Comparison of ENCODE assay signal across 16 mouse cellular contexts in genomic region chr14:121492328-121492727, GRCm38 (mm10). TPM values are rescaled to one million over a fixed set of nuclear protein-coding genes. Genes with fewer than 3 reads are reported as not detected.
A peak's percentile ranks its signal among the peaks of the same experiment; 100 is the strongest.
DNase-seq lines count a peak whose midpoint lies in the region; ATAC-seq and TF ChIP-seq lines count a peak whose summit lies in the region.
"Had no signal": no experiment of that assay in that cellular context is flagged by ENCODE, and none has a peak within 500 bp of the region (broad histone marks: within the 10 kb centered on the region; RNA-seq: fewer than 3 reads in every experiment).

No protein-coding gene starts in this region.

- no peaks in the 10 kb centered on the region for H3K27me3 ChIP-seq in heart, postnatal 0 days (ENCODE audit: control insufficient read depth, insufficient read depth, low read length)
- no peaks in the 10 kb centered on the region for H3K27me3 ChIP-seq in embryonic facial prominence, embryonic 12.5 days
- H3K27me3 ChIP-seq in kidney, adult 2 months (replicated peaks; ENCODE audit: control insufficient read depth, insufficient read depth, low read length), result no peaks in the 10 kb centered on the region
- H3K27me3 ChIP-seq in limb, embryonic 14.5 days (ENCODE audit: control insufficient read depth, insufficient read depth, low read length), result no peaks in the 10 kb centered on the region
- H3K27me3 ChIP-seq: forebrain, embryonic 13.5 days; neural tube, embryonic 12.5 days had no signal

- H3K27ac ChIP-seq in heart, postnatal 0 days (ENCODE audit: low read depth), result no peak overlapping the region
- H3K27ac ChIP-seq in embryonic facial prominence, embryonic 12.5 days, result no peak overlapping the region
- no peak overlapping the region for H3K27ac ChIP-seq in kidney, adult 2 months (ENCODE audit: insufficient read depth, low read depth, low read length)
- H3K27ac ChIP-seq in limb, embryonic 14.5 days (replicated peaks; ENCODE audit: low read depth, low read length), result no peak overlapping the region
- H3K27ac ChIP-seq: forebrain, embryonic 13.5 days; hindbrain, embryonic 14.5 days; neural tube, embryonic 12.5 days had no signal

- no peak for DNase-seq in heart, postnatal 0 days (ENCODE audit: low spot score)
- DNase-seq in heart, adult 18-20 months, result no peak
- peak; percentile 42 for DNase-seq in kidney, adult 2 months
- DNase-seq in limb, embryonic 14.5 days (ENCODE audit: low spot score), result no peak
- no peak for DNase-seq in embryo, embryonic 11 days
- no peak for DNase-seq in thymus, postnatal 36 days
- DNase-seq: adrenal gland, postnatal 36 days; cerebellum, adult 11 months; left cerebral cortex, postnatal 4 days; lung, adult 2 months had no signal

- peak; percentile 58; the same call in 1 of the 2 replicates for ATAC-seq in heart, postnatal 0 days (ENCODE audit: insufficient read depth, low read depth)
- ATAC-seq in embryonic facial prominence, embryonic 12.5 days (ENCODE audit: insufficient number of reproducible peaks, insufficient read depth, low FRiP score, low TSS enrichment), result no peak
- peak; percentile 50 for ATAC-seq in limb, embryonic 14.5 days (ENCODE audit: low FRiP score, low read depth)
- ATAC-seq: forebrain, embryonic 13.5 days had no signal

- H3K4me2 ChIP-seq in heart, postnatal 0 days (ENCODE audit: low read depth, low read length), result peak overlapping the region; percentile 17
- H3K4me2 ChIP-seq in embryonic facial prominence, embryonic 12.5 days (replicated peaks), result 0 out of 2 replicates have a peak overlapping the region, but pooled peaks have one; percentile 1
- no peak overlapping the region for H3K4me2 ChIP-seq in limb, embryonic 14.5 days (replicated peaks; ENCODE audit: low read depth, low read length, severe bottlenecking)
- H3K4me2 ChIP-seq: forebrain, embryonic 13.5 days; hindbrain, embryonic 14.5 days; neural tube, embryonic 12.5 days had no signal

- H3K9ac ChIP-seq in heart, postnatal 0 days (replicated peaks; ENCODE audit: low read depth, low read length), result no peak overlapping the region
- no peak overlapping the region for H3K9ac ChIP-seq in embryonic facial prominence, embryonic 12.5 days
- H3K9ac ChIP-seq in limb, embryonic 14.5 days (ENCODE audit: low read depth, low read length, severe bottlenecking), result no peak overlapping the region
- H3K9ac ChIP-seq: forebrain, embryonic 13.5 days; hindbrain, embryonic 14.5 days; neural tube, embryonic 12.5 days had no signal

- H3K4me3 ChIP-seq in heart, postnatal 0 days (ENCODE audit: low read depth, low read length), result no peak overlapping the region
- H3K4me3 ChIP-seq in embryonic facial prominence, embryonic 12.5 days, result no peak overlapping the region
- no peak overlapping the region for H3K4me3 ChIP-seq in kidney, adult 2 months (ENCODE audit: insufficient read depth, low read depth, low read length)
- H3K4me3 ChIP-seq in limb, embryonic 14.5 days (replicated peaks; ENCODE audit: low read length), result no peak overlapping the region
- H3K4me3 ChIP-seq: forebrain, embryonic 13.5 days; megakaryocyte, embryonic 14.5 days; neural tube, embryonic 12.5 days had no signal

- no peak for TF ChIP-seq EP300 in heart, postnatal 0 days (IDR thresholded peaks at IDR 0.05; ENCODE audit: low read depth)

- no peaks in the 10 kb centered on the region for H3K9me3 ChIP-seq in heart, postnatal 0 days (replicated peaks; ENCODE audit: control insufficient read depth, low read length)
- H3K9me3 ChIP-seq in embryonic facial prominence, embryonic 12.5 days, result no peaks in the 10 kb centered on the region
- H3K9me3 ChIP-seq in limb, embryonic 14.5 days (ENCODE audit: control insufficient read depth, low read length), result no peaks in the 10 kb centered on the region
- H3K9me3 ChIP-seq: forebrain, embryonic 13.5 days; neural tube, embryonic 12.5 days had no signal

- no peak for TF ChIP-seq CTCF in heart, postnatal 0 days (IDR thresholded peaks at IDR 0.05; ENCODE audit: low read depth)
- no peak for TF ChIP-seq CTCF in kidney, adult 2 months (conservative IDR thresholded peaks at IDR 0.05; ENCODE audit: insufficient read depth, insufficient read length, low read depth, low read length)

- 31% methylated on average over 8 of the region's 8 CpGs for WGBS in heart, postnatal 0 days
- 55% methylated on average over 8 of the region's 8 CpGs for WGBS in embryonic facial prominence, embryonic 12.5 days
- 30% methylated on average over 8 of the region's 8 CpGs for WGBS in kidney, adult 2 months
- WGBS in limb, embryonic 14.5 days, result 34% methylated on average over 8 of the region's 8 CpGs

- H3K4me1 ChIP-seq in heart, postnatal 0 days (ENCODE audit: control insufficient read depth, insufficient read depth), result 0 out of 2 replicates have a peak, but pooled peaks cover 5% of the 10 kb centered on the region
- peaks cover 12% of the 10 kb centered on the region for H3K4me1 ChIP-seq in embryonic facial prominence, embryonic 12.5 days
- peaks cover 4% of the 10 kb centered on the region; the same call in 1 of the 2 replicates for H3K4me1 ChIP-seq in kidney, adult 2 months (ENCODE audit: control insufficient read depth, insufficient read depth, low read length)
- H3K4me1 ChIP-seq in limb, embryonic 14.5 days (ENCODE audit: control insufficient read depth, insufficient read depth, low read length), result peaks cover 10% of the 10 kb centered on the region
- H3K4me1 ChIP-seq: forebrain, embryonic 13.5 days; megakaryocyte, embryonic 14.5 days; neural tube, embryonic 12.5 days had no signal

- TF ChIP-seq POLR2A in kidney, adult 2 months (IDR thresholded peaks at IDR 0.05; ENCODE audit: low read depth, low read length), result no peak
- no peak for TF ChIP-seq POLR2A in limb, embryonic 14.5 days (IDR thresholded peaks at IDR 0.05; ENCODE audit: borderline replicate concordance, extremely low read depth, insufficient read depth, insufficient read length)

- no peaks in the 10 kb centered on the region for H3K36me3 ChIP-seq in heart, postnatal 0 days (replicated peaks; ENCODE audit: control insufficient read depth, insufficient read depth, low read length)
- no peaks in the 10 kb centered on the region for H3K36me3 ChIP-seq in embryonic facial prominence, embryonic 12.5 days
- no peaks in the 10 kb centered on the region for H3K36me3 ChIP-seq in kidney, adult 2 months (ENCODE audit: control insufficient read depth, insufficient read depth, low read length)
- H3K36me3 ChIP-seq in limb, embryonic 14.5 days (ENCODE audit: control insufficient read depth, insufficient read depth, low read length), result no peaks in the 10 kb centered on the region
- H3K36me3 ChIP-seq: neural tube, embryonic 12.5 days had no signal

RNA-seq across cellular contexts. Expression of gene Slc15a1, which starts 12.7 kb away (rescaled TPM):
- total RNA-seq in heart, postnatal 0 days (2014; rRNA removed; ENCODE audit: low replicate concordance), result not detected in 2 replicates
- 0.04 TPM in 1 of 2 replicates, not detected in the other for polyA plus RNA-seq in heart, postnatal 0 days (2015; fragmentation: Nextera tagmentation; extraction: Ambion mirVana)
- not detected for total RNA-seq in heart, adult 18-20 months (2021)
- 0.06 and 0.09 TPM in 2 replicates for polyA plus RNA-seq in embryonic facial prominence, embryonic 12.5 days (2016; fragmentation: Nextera tagmentation; extraction: Ambion mirVana)
- polyA plus RNA-seq in kidney, adult 2 months (2012; rRNA removed), result 0.11 and 0.27 TPM in 2 replicates
- 0.05 and 0.15 TPM in 2 replicates for polyA plus RNA-seq in limb, embryonic 14.5 days (2012; rRNA removed)
- 0.14 and 0.23 TPM in 2 replicates for polyA plus RNA-seq in limb, embryonic 14.5 days (2014; fragmentation: Nextera tagmentation; extraction: Ambion mirVana)
- total RNA-seq: adrenal gland, postnatal 36 days; gastrocnemius, adult 8-10 months had no signal
- polyA plus RNA-seq: forebrain, embryonic 13.5 days; hindbrain, embryonic 14.5 days; neural tube, embryonic 12.5 days had no signal
